Mouse (Mus musculus) left cerebral cortex, postnatal 25 days (tissue): ENCODE data around the gene Tmem86b. TPM values are rescaled to one million over a fixed set of nuclear protein-coding genes. Genes with fewer than 3 reads are reported as not detected.
"Not testable (repeated sequence)": the region's sequence is repeated elsewhere in the genome, so short reads cannot be mapped to it uniquely, and the experiment has no call there.

Experiments
- DNase-seq, 2 experiments: peaks; one replicate each; pipeline ENCODE4 v3.0.0; 2022; ENCODE audit warnings: low spot score in 2 of 2, mixed read lengths in 1 of 2
- intact Hi-C: fragments of 180-260 bp; cut with DNase I; formaldehyde crosslinking; loops from one replicate; pipeline ENCODE4 v1.15.1; 2025
- microRNA-seq, 2 experiments: library from miRNA; unstranded; fragments of <30 nt; microRNA quantifications; one replicate each; pipeline ENCODE4 v1.2.0; 2022
- total RNA-seq, 2 experiments: library from RNA; stranded (reverse); gene quantifications; 2 replicates each; pipeline ENCODE4 v1.2.3; 2021

Tmem86b gene
- total RNA-seq, 2 experiments from 2014 or later, result 14.0 to 16.7 TPM

GRCm38 (mm10) chr7:4603873-4604272 lies 27.3 kb downstream of the Tmem86b start, which contains the start of gene Ptprh:
Ptprh (minus strand) TSS chr7:4604041.
- intact Hi-C loops, result loop anchor here (5.0 kb wide), 1 partner anchor 37 kb away; no protein-coding TSS in a partner anchor
- no peak for DNase-seq

GRCm38 (mm10) chr7:4602969-4603368 lies 28.3 kb downstream of the Tmem86b start:
- DNase-seq, result no peak
- intact Hi-C loops, result loop anchor here (5.0 kb wide), 1 partner anchor 36 kb away; no protein-coding TSS in a partner anchor

GRCm38 (mm10) chr7:4597046-4597445 lies 34.2 kb downstream of the Tmem86b start:
- DNase-seq, intact Hi-C loops: not testable (repeated sequence)

GRCm38 (mm10) chr7:4581481-4581880 lies 49.7 kb downstream of the Tmem86b start:
- intact Hi-C loops, DNase-seq: not testable (repeated sequence)

Small RNA genes within 50 kb of the gene (microRNA-seq; reads per million reads assigned to microRNA genes)
- gene Gm23577, result 0 reads per million in 2 experiments

Other genes with a start within 250 kb of the Tmem86b start
- gene Gp6, start 233.7 kb downstream of the Tmem86b start, total RNA-seq, result not detected
- 10 to 100 TPM; 22.5 to 24.1 TPM for gene Rdh13, start 185.8 kb downstream of the Tmem86b start, total RNA-seq
- gene Eps8l1, start 170.7 kb downstream of the Tmem86b start, total RNA-seq, result 1 to 10 TPM; 2.8 to 5.3 TPM
- 100 to 1,000 TPM; 131 to 156 TPM for gene Ppp1r12c, start 129.7 kb downstream of the Tmem86b start, total RNA-seq
- 10 to 100 TPM in 1 of 2 experiments, 1 to 10 TPM in 1; 4.6 to 10.2 TPM for gene Tnnt1, start 115.0 kb downstream of the Tmem86b start, total RNA-seq
- gene Tnni3, start 107.2 kb downstream of the Tmem86b start, total RNA-seq, result 1 to 10 TPM; 1.0 to 1.2 TPM
- gene Dnaaf3, start 99.0 kb downstream of the Tmem86b start, total RNA-seq, result under 1 TPM; 0.23 to 0.46 TPM
- 100 to 1,000 TPM; 261 to 281 TPM for gene Syt5, start 83.9 kb downstream of the Tmem86b start, total RNA-seq
- gene Ptprh, start 27.4 kb downstream of the Tmem86b start, total RNA-seq, result under 1 TPM; 0.46 to 0.71 TPM
- gene Ppp6r1, start 27.6 kb upstream of the Tmem86b start, total RNA-seq, result 100 to 1,000 TPM; 145 to 148 TPM
- gene Hspbp1, start 53.6 kb upstream of the Tmem86b start, total RNA-seq, result 100 to 1,000 TPM in 1 of 2 experiments, 10 to 100 TPM in 1; 91.8 to 105 TPM
- 100 to 1,000 TPM; 394 to 407 TPM for gene Brsk1, start 59.2 kb upstream of the Tmem86b start, total RNA-seq
- not detected for gene Tmem150b, start 93.8 kb upstream of the Tmem86b start, total RNA-seq
- gene Kmt5c, start 108.7 kb upstream of the Tmem86b start, total RNA-seq, result 10 to 100 TPM; 25.0 to 30.4 TPM
- 1 to 10 TPM; 4.6 to 5.9 TPM for gene Cox6b2, start 121.7 kb upstream of the Tmem86b start, total RNA-seq
- gene Fam71e2, start 139.9 kb upstream of the Tmem86b start, total RNA-seq, result not detected
- gene Il11, start 151.4 kb upstream of the Tmem86b start, total RNA-seq, result under 1 TPM; 0.69 to 0.83 TPM
- gene Tmem190, start 151.5 kb upstream of the Tmem86b start, total RNA-seq, result not detected
- gene Tmem238, start 158.2 kb upstream of the Tmem86b start, total RNA-seq, result 1 to 10 TPM; 2.3 to 3.0 TPM
- gene Rpl28, start 161.5 kb upstream of the Tmem86b start, total RNA-seq, result 100 to 1,000 TPM; 428 to 431 TPM
- 100 to 1,000 TPM; 108 to 110 TPM for gene Ube2s, start 181.2 kb upstream of the Tmem86b start, total RNA-seq
- gene Shisa7, start 213.3 kb upstream of the Tmem86b start, total RNA-seq, result 100 to 1,000 TPM; 115 to 148 TPM
- gene Isoc2b, start 238.8 kb upstream of the Tmem86b start, total RNA-seq, result 1 to 10 TPM; 3.3 to 4.1 TPM
- 10 to 100 TPM; 10.4 to 11.0 TPM for gene Isoc2a, start 245.7 kb upstream of the Tmem86b start, total RNA-seq